10 mouse cellular contexts compared by ENCODE assay signal in genomic region chr13:51705882-51706854, GRCm38 (mm10). TPM values are rescaled to one million over a fixed set of nuclear protein-coding genes. Genes with fewer than 3 reads are reported as not detected.
A peak's percentile ranks its signal among the peaks of the same experiment; 100 is the strongest.
DNase-seq lines count a peak whose midpoint lies in the region; ATAC-seq and TF ChIP-seq lines count a peak whose summit lies in the region.
"Had no signal": no experiment of that assay in that cellular context is flagged by ENCODE, and none has a peak within 500 bp of the region (broad histone marks: within the 10 kb centered on the region; RNA-seq: fewer than 3 reads in every experiment).

No protein-coding gene starts in this region.

- H3K27me3 ChIP-seq in kidney, embryonic 16.5 days (ENCODE audit: insufficient read depth, low read length), result no peaks in the 10 kb centered on the region
- H3K27me3 ChIP-seq in E14TG2a.4 (ENCODE audit: insufficient read depth, low read length) (no peaks in the 10 kb centered on the region), MEL (ENCODE audit: control insufficient read depth in 1 of 2, insufficient read depth in 2 of 2, low read length in 2 of 2) (no peaks in the 10 kb centered on the region)

- ATAC-seq in kidney, embryonic 16.5 days (ENCODE audit: low FRiP score, low TSS enrichment), result peak; percentile 76

- H3K9me3 ChIP-seq in kidney, embryonic 16.5 days (ENCODE audit: low read length), result no peaks in the 10 kb centered on the region
- H3K9me3 ChIP-seq in E14TG2a.4 (ENCODE audit: low read length) (no peaks in the 10 kb centered on the region), MEL (replicated peaks; ENCODE audit: insufficient read depth, low read length) (no peaks in the 10 kb centered on the region)

- no peak for TF ChIP-seq POLR2A in MEL (IDR thresholded peaks at IDR 0.05; ENCODE audit: control insufficient read depth in 1 of 2, insufficient read depth in 1 of 2, low read depth in 1 of 2, low read length in 2 of 2, poor library complexity in 1 of 2)

- DNase-seq in kidney, postnatal 10 days, result no peak
- no peak for DNase-seq in MEL (ENCODE audit: low read depth, low spot score)
- DNase-seq in mesoderm, embryonic 11.5 days (ENCODE audit: low read depth, low spot score), result peak; percentile 37
- no peak for DNase-seq in natural killer cell, adult 2 months (ENCODE audit: low spot score in 2 of 2)
- DNase-seq in adrenal gland, adult 2 months, result no peak
- DNase-seq: adrenal gland, postnatal 25 days; cerebellum, adult 11-12 months; gastrocnemius, postnatal 10 days had no signal

- H3K79me2 ChIP-seq in MEL (ENCODE audit: control insufficient read depth, insufficient read depth, low read length, poor library complexity), result no peaks in the 10 kb centered on the region

- H3K36me3 ChIP-seq in kidney, embryonic 16.5 days (ENCODE audit: insufficient read depth, low read length), result peaks cover 17% of the 10 kb centered on the region
- H3K36me3 ChIP-seq in E14TG2a.4 (ENCODE audit: insufficient read depth, low read length) (peaks cover 75% of the 10 kb centered on the region), MEL (ENCODE audit: control insufficient read depth in 1 of 2, insufficient read depth in 2 of 2, low read length in 2 of 2) (peaks cover 0 to 4% of the 10 kb centered on the region in 2 experiments; a peak in 2 of 4 replicates)

- TF ChIP-seq EP300 in MEL (IDR thresholded peaks at IDR 0.05; ENCODE audit: low read depth in 1 of 2, low read length in 2 of 2), result peak in 1 of 2 experiments; percentile 40; a peak in 1 of 4 replicates

- H3K4me3 ChIP-seq in kidney, embryonic 16.5 days (ENCODE audit: low read length), result no peak overlapping the region
- 0 out of 2 replicates have a peak overlapping the region, but pooled peaks have one; percentile 35 for H3K4me3 ChIP-seq in E14TG2a.4 (replicated peaks; ENCODE audit: low read length)
- no peak overlapping the region for H3K4me3 ChIP-seq in MEL (ENCODE audit: control insufficient read depth in 1 of 2, insufficient read depth in 1 of 2, low read depth in 2 of 2, low read length in 2 of 2)

- H3K4me2 ChIP-seq in kidney, embryonic 16.5 days (replicated peaks; ENCODE audit: low read depth, low read length), result peak overlapping the region; percentile 40

- no peak overlapping the region for H3K27ac ChIP-seq in kidney, embryonic 16.5 days (ENCODE audit: low read length)
- no peak overlapping the region for H3K27ac ChIP-seq in MEL (ENCODE audit: control insufficient read depth, low read depth, low read length)

- 0 out of 2 replicates have a peak overlapping the region, but pooled peaks have one; percentile 9 for H3K9ac ChIP-seq in kidney, embryonic 16.5 days (replicated peaks; ENCODE audit: low read length)
- no peak overlapping the region for H3K9ac ChIP-seq in MEL (ENCODE audit: control insufficient read depth, low read depth, low read length, poor library complexity, severe bottlenecking)

- peaks cover 9% of the 10 kb centered on the region for H3K4me1 ChIP-seq in kidney, embryonic 16.5 days (ENCODE audit: insufficient read depth, low read length)
- H3K4me1 ChIP-seq in E14TG2a.4 (replicated peaks; ENCODE audit: low read depth, low read length) (peaks cover 35% of the 10 kb centered on the region), MEL (ENCODE audit: control insufficient read depth in 1 of 2, insufficient read depth in 2 of 2, low read length in 2 of 2) (peaks cover 3 to 10% of the 10 kb centered on the region in 2 experiments)

- 35% methylated on average over 22 of the region's 22 CpGs for WGBS in kidney, embryonic 16.5 days

- TF ChIP-seq CTCF in E14TG2a.4 (conservative IDR thresholded peaks at IDR 0.05; ENCODE audit: low read length), result no peak
- TF ChIP-seq CTCF in MEL (IDR thresholded peaks at IDR 0.05 in 2 of 3, conservative IDR thresholded peaks at IDR 0.05 in 1 of 3; ENCODE audit: control insufficient read depth in 1 of 3, insufficient read depth in 1 of 3, low read depth in 2 of 3, low read length in 3 of 3, poor library complexity in 1 of 3, severe bottlenecking in 1 of 3), result no peak

- no peak for TF ChIP-seq RAD21 in MEL (IDR thresholded peaks at IDR 0.05; ENCODE audit: low read depth, low read length)

TF ChIP-seq in MEL, 35 proteins besides CTCF, POLR2A, EP300 and RAD21:
- TF ChIP-seq MAFK (IDR thresholded peaks at IDR 0.05; ENCODE audit: borderline replicate concordance, low read depth, low read length) (no peak), POLR2AphosphoS5 (IDR thresholded peaks at IDR 0.05; ENCODE audit: borderline replicate concordance, low read depth, low read length) (no peak), POLR2AphosphoS2 (IDR thresholded peaks at IDR 0.05; ENCODE audit: low read length) (no peak), GATA1 (IDR thresholded peaks at IDR 0.05; ENCODE audit: low read depth, low read length) (peak; percentile 30; the same call in 1 of the 2 replicates), CHD2 (IDR thresholded peaks at IDR 0.05; ENCODE audit: low read length) (no peak), UBTF (IDR thresholded peaks at IDR 0.05; ENCODE audit: borderline replicate concordance, insufficient read depth, low read depth, low read length) (no peak), MAZ (IDR thresholded peaks at IDR 0.05; ENCODE audit: low read depth, low read length) (no peak), JUND (IDR thresholded peaks at IDR 0.05; ENCODE audit: low read depth, low read length) (no peak), USF2 (IDR thresholded peaks at IDR 0.05; ENCODE audit: borderline replicate concordance in 1 of 2, insufficient read depth in 1 of 2, low read depth in 1 of 2, low read length in 2 of 2) (no peak), NELFE (IDR thresholded peaks at IDR 0.05; ENCODE audit: low read depth, low read length) (no peak), ETS1 (IDR thresholded peaks at IDR 0.05; ENCODE audit: low read depth, low read length) (0 out of 2 replicates have a peak, but pooled peaks have one; percentile 26), MEF2A (IDR thresholded peaks at IDR 0.05; ENCODE audit: extremely low read depth, insufficient replicate concordance, low read depth, low read length, poor library complexity, severe bottlenecking) (no peak), ZNF384 (IDR thresholded peaks at IDR 0.05; ENCODE audit: low read depth, low read length) (no peak), SIN3A (IDR thresholded peaks at IDR 0.05; ENCODE audit: low read length) (no peak), CHD1 (IDR thresholded peaks at IDR 0.05; ENCODE audit: low read depth, low read length) (no peak)

RNA-seq across cellular contexts. Expression of gene Secisbp2, which starts 54.7 kb away (rescaled TPM):
- 32.9 and 37.1 TPM in 2 replicates for polyA plus RNA-seq in kidney, embryonic 16.5 days (2015; fragmentation: Nextera tagmentation; extraction: Ambion mirVana)
- total RNA-seq in MEL (2012; rRNA removed), result 23.4 and 26.0 TPM in 2 replicates
- 10 to 100 TPM; 28.5 to 76.4 TPM for polyA plus RNA-seq in MEL (2012; ENCODE audit: insufficient read depth in 1 of 2, insufficient read length in 2 of 2, low read depth in 1 of 2, low replicate concordance in 2 of 2, missing spikeins in 1 of 2)
- total RNA-seq in adrenal gland, adult 2 months (2021), result 10 to 100 TPM; 18.0 to 26.4 TPM
- polyA plus RNA-seq in adrenal gland, adult 2 months (2012; rRNA removed), result 16.9 and 18.3 TPM in 2 replicates
